Mouse (Mus musculus) liver, adult 2 months (tissue): ENCODE data around the gene Vav1.

ENCODE experiments used
- CTCF ChIP-seq: fragments of 200-500 bp; IDR thresholded peaks from 2 replicates; pipeline ENCODE4 v1.5.1; 2011; ENCODE audit warnings: low read depth, low read length, control low read depth
- POLR2A ChIP-seq: fragments of 200-500 bp; IDR thresholded peaks from 2 replicates; pipeline ENCODE4 v1.6.1; 2011; ENCODE audit warnings: low read length, control low read depth; ENCODE audit not compliant: insufficient read depth; ENCODE audit errors: extremely low read depth

GRCm38 (mm10) chr17:57327615-57328014, 48.7 kb downstream of the Vav1 start:
- TF ChIP-seq CTCF, result no peak
- no peak for TF ChIP-seq POLR2A
